Mouse (Mus musculus): ENCODE data around the gene Dok7. TPM values are rescaled to one million over a fixed set of nuclear protein-coding genes. Genes with fewer than 3 reads are reported as not detected.

Gene Dok7
- total RNA-seq (2021) = 10 to 100 TPM; 34.4 to 39.4 TPM

- intact Hi-C loops (cut with DNase I) = no loop called here
- DNase-seq = peak; percentile 65 to 72
Observed at GRCm38 (mm10) chr5:35056604-35057432, at the start of gene Dok7. Gene Dok7, plus strand, starts transcription at chr5:35056766.

DNA sequence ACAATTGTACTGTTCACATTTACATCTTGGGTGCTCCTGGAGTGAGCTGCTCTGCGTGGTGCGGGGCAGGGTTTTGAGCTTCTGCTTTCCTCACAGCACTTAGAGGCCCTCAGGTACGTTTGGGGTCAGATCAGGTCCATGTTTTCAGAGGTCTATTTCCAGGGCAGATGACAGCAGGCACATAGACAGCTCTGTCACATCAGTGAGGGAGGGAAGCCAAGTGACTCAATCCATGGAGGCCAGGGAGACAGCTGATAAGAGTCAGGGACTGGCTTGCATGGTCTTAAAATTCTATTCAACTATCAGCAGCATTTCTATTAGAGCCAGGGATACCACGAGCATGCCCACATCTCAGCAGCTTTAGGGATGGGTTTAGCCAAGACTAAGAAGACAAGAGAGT, 47.4 kb upstream of the Dok7 start:
- intact Hi-C loops (cut with DNase I) = no loop called here

DNA sequence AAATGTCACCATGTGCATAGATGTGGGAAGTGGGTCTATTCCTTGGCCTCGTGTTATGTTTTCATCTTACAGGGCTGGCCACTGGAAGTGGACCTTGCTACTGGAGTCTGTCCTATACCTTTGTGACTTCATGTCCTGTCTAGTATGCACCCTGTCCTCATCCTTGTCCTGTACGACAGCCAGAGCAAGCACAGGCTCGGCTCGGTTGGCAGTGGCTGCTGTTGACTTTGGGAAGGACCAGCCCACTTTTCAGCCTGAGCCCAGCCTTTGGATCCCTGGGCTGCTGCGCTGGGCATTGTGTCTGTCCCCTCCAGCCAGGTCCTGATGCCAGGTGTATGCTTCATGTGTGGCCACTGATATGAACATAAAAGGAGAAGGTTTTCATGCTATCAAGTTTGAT, 45.9 kb upstream of the Dok7 start:
- peak; percentile 34 to 49 for DNase-seq
- intact Hi-C loops (cut with DNase I) = no loop called here

More for the DNA sequence above, 47.4 kb upstream of the Dok7 start:
- peak in 1 of 2 experiments; percentile 37 for DNase-seq

- intact Hi-C loops (cut with DNase I) = no loop called here
- DNase-seq = no peak
Observed at GRCm38 (mm10) chr5:35011156-35011923, 45.2 kb upstream of the Dok7 start.

- no peak for DNase-seq
- intact Hi-C loops (cut with DNase I) = no loop called here
Observed at GRCm38 (mm10) chr5:35014036-35014435, 42.5 kb upstream of the Dok7 start.

GRCm38 (mm10) chr5:35019673-35020300, 36.8 kb upstream of the Dok7 start:
- intact Hi-C loops (cut with DNase I) = no loop called here

GRCm38 (mm10) chr5:35020410-35021241, 35.9 kb upstream of the Dok7 start:
- intact Hi-C loops (cut with DNase I) = no loop called here
- DNase-seq = no peak

More at GRCm38 (mm10) chr5:35019673-35020300, 36.8 kb upstream of the Dok7 start:
- DNase-seq = no peak

- DNase-seq = peak; percentile 71 to 73
- intact Hi-C loops (cut with DNase I) = loop anchor here (1.0 kb wide), 2 partner anchors 39 to 109 kb away; no protein-coding TSS in a partner anchor
Observed at GRCm38 (mm10) chr5:35024975-35025374, 31.6 kb upstream of the Dok7 start.

- intact Hi-C loops (cut with DNase I) = no loop called here
- DNase-seq = no peak
Observed at GRCm38 (mm10) chr5:35029303-35029702, 27.3 kb upstream of the Dok7 start.

DNA sequence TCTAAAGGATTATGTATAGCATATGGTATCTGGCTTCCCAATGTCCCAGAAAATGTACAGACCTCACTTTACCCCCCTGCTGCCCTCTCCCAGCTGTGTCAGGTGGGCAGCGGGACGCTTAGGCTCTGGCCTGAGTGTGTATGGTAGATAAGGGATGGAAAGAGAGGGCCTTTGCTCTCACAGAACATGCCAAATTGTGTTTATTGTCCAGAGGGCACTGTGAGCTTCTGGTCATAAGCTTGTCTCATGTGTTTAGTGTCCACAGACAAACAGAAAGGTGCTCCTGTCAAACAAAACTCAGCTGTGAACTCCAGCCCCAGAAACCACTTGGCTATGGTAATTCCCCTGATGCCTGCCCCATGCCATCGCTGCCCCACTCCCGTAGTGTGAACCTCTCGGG, 26.8 kb upstream of the Dok7 start:
- no peak for DNase-seq
- intact Hi-C loops (cut with DNase I) = no loop called here

DNA sequence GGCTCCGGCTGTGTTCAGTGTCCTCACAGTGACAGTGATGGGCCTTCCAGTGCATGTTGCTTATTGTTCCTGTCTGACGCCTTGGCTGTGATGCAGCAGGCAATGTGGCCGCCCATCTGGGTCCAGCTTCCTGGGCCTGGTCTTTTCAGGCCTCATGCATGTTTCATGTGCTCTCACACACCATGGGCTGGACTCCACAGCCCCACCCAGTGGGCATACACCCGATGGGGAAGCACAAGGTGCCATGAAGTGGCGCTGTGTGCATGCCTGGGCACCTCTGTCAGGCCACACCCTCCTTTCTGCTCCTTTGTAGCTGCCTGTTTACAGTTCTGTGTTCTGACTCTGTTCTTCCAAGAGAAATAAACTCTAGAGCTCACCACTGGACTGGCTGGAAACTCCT, 23.5 kb upstream of the Dok7 start:
- DNase-seq = no peak
- intact Hi-C loops (cut with DNase I) = no loop called here

GRCm38 (mm10) chr5:35033619-35034018, 22.9 kb upstream of the Dok7 start:
- intact Hi-C loops (cut with DNase I) = no loop called here
- DNase-seq = no peak

- intact Hi-C loops (cut with DNase I) = no loop called here
- DNase-seq = no peak
Observed at GRCm38 (mm10) chr5:35035141-35035540, 21.4 kb upstream of the Dok7 start.

- peak in 1 of 2 experiments; percentile 32 for DNase-seq
Observed at GRCm38 (mm10) chr5:35035795-35036194, 20.8 kb upstream of the Dok7 start.

DNA sequence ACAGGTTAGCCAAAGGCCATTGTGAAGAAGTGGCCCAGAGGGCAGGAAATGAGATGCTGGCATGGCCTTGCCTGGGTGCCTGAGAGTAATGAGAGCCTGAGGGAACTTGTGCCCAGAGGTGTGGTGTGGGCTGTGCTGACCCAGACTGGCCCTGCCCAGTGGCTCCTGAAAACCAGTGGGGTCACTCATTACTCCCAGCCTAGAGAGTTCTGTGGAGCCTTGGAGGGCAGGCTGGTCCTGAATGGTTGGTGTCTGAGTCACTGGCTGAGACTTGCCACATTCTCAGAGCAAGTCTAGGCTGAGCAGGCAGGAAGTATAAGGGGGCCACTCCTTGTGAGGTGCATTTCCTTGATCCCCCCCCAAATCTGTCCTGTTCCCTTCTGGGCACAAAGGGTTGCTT, 19.1 kb upstream of the Dok7 start:
- no peak for DNase-seq
- intact Hi-C loops (cut with DNase I) = no loop called here

More at GRCm38 (mm10) chr5:35035795-35036194, 20.8 kb upstream of the Dok7 start:
- intact Hi-C loops (cut with DNase I) = no loop called here

GRCm38 (mm10) chr5:35041268-35041829, 15.2 kb upstream of the Dok7 start, which contains the start of gene Hgfac:
Gene Hgfac, plus strand, starts transcription at chr5:35041509.
- DNase-seq = no peak
- intact Hi-C loops (cut with DNase I) = loop anchor here (10.0 kb wide), 1 partner anchor 377 kb away; the partner anchor contains the start of genes Grk4 and Nop14

GRCm38 (mm10) chr5:35042431-35043109, 14.0 kb upstream of the Dok7 start:
- intact Hi-C loops (cut with DNase I) = loop anchor here (1.0 to 10.0 kb wide), 3 partner anchors 56 to 378 kb away; partner anchors contain the start of genes Grk4 and Nop14
- DNase-seq = no peak

GRCm38 (mm10) chr5:35043110-35043451, 13.5 kb upstream of the Dok7 start:
- intact Hi-C loops (cut with DNase I) = loop anchor here (1.0 to 10.0 kb wide), 3 partner anchors 57 to 378 kb away; partner anchors contain the start of genes Grk4 and Nop14
- peak; percentile 71 to 77 for DNase-seq

- DNase-seq = no peak
- intact Hi-C loops (cut with DNase I) = loop anchor here (5.0 kb wide), 2 partner anchors 37 to 82 kb away; no protein-coding TSS in a partner anchor
Observed at GRCm38 (mm10) chr5:35050541-35050940, 6.0 kb upstream of the Dok7 start.

All from heart, postnatal 36 days (tissue).